Mouse (Mus musculus): Measurements from ENCODE around the gene 2010109A12Rik. TPM values are rescaled to one million over a fixed set of nuclear protein-coding genes. Genes with fewer than 3 reads are reported as not detected.

2010109A12Rik gene
- polyA plus RNA-seq, 1 experiment from 2014 or later: 1.2 TPM

DNA sequence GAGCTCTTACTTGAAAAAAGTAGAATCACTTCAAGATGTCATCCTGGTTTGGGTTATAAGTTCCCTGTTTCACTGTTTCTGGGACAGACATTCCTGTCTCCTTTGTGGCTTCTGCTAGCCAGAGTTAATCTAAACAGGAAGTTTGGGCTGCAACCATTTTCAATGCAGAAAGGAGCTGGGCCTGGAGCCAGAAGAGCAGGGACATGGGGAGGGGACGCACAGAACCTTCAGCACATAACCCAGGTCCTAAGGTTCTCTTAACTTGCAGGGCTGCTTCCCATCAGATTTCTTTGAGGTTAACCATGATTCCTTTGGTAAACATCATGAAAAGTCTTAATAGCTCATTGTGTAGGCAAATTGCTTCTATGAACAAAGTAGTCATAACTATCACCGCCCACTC is 56.4 kb downstream of the 2010109A12Rik start:
- Histone ChIP-seq H3K9ac (no peak overlapping the region), H3K4me2 (replicated peaks) (no peak overlapping the region), H3K9me3 (no peaks in the 10 kb centered on the region), H3K27me3 (replicated peaks) (no peaks in the 10 kb centered on the region), H3K4me1 (peaks cover 4% of the 10 kb centered on the region), H3K27ac (no peak overlapping the region), H3K4me3 (no peak overlapping the region), H3K36me3 (no peaks in the 10 kb centered on the region)
- ATAC-seq (ENCODE audit: low FRiP score, low read depth): no peak
- 94% methylated on average over 2 of the region's 2 CpGs for WGBS

Other genes with a start within 250 kb of the 2010109A12Rik start
- 0.10 TPM in 1 of 2 replicates, not detected in the other for gene Sowahb, start 161.5 kb upstream of the 2010109A12Rik start, polyA plus RNA-seq (2016; fragmentation: Nextera tagmentation; extraction: Ambion mirVana)
- 253 and 266 TPM in 2 replicates for gene Sept11, start 113.1 kb upstream of the 2010109A12Rik start, polyA plus RNA-seq (2016; fragmentation: Nextera tagmentation; extraction: Ambion mirVana)
- 143 and 165 TPM in 2 replicates for gene Ccni, start within 50 bp of the 2010109A12Rik start, polyA plus RNA-seq (2016; fragmentation: Nextera tagmentation; extraction: Ambion mirVana)
- gene Ccng2, start 60.7 kb downstream of the 2010109A12Rik start, polyA plus RNA-seq (2016; fragmentation: Nextera tagmentation; extraction: Ambion mirVana): 133 and 136 TPM in 2 replicates

All from neural tube, embryonic 12.5 days (tissue).